Mouse (Mus musculus): Measurements from ENCODE around the gene Ube2g1.
A peak's percentile ranks its signal among the peaks of the same experiment; 100 is the strongest.

Ube2g1 gene

GRCm38 (mm10) chr11:72606694-72607407 lies at the start of gene Ube2g1:
TSS of gene Ube2g1 (plus strand) at chr11:72607283.
- peak; percentile 89 for DNase-seq (ENCODE audit: low spot score)

GRCm38 (mm10) chr11:72558155-72558554 lies 48.9 kb upstream of the Ube2g1 start:
- no peak for DNase-seq (ENCODE audit: low spot score)

GRCm38 (mm10) chr11:72560661-72561060 lies 46.4 kb upstream of the Ube2g1 start:
- no peak for DNase-seq (ENCODE audit: low spot score)

GRCm38 (mm10) chr11:72564232-72564807 lies 42.8 kb upstream of the Ube2g1 start:
- DNase-seq (ENCODE audit: low spot score): no peak

- no peak for DNase-seq (ENCODE audit: low spot score)
Measured at GRCm38 (mm10) chr11:72566304-72566703, 40.8 kb upstream of the Ube2g1 start.

GRCm38 (mm10) chr11:72566816-72567338 lies 40.2 kb upstream of the Ube2g1 start:
- DNase-seq (ENCODE audit: low spot score): no peak

- DNase-seq (ENCODE audit: low spot score): no peak
Measured at GRCm38 (mm10) chr11:72569051-72569450, 38.0 kb upstream of the Ube2g1 start.

GRCm38 (mm10) chr11:72569671-72570318 lies 37.3 kb upstream of the Ube2g1 start:
- no peak for DNase-seq (ENCODE audit: low spot score)

- peak; percentile 37 for DNase-seq (ENCODE audit: low spot score)
Measured at GRCm38 (mm10) chr11:72570319-72570979, 36.6 kb upstream of the Ube2g1 start.

- DNase-seq (ENCODE audit: low spot score): no peak
Measured at GRCm38 (mm10) chr11:72573819-72574218, 33.3 kb upstream of the Ube2g1 start.

- DNase-seq (ENCODE audit: low spot score): no peak
Measured at GRCm38 (mm10) chr11:72576111-72576465, 31.0 kb upstream of the Ube2g1 start.

- no peak for DNase-seq (ENCODE audit: low spot score)
Measured at GRCm38 (mm10) chr11:72576466-72577351, 30.4 kb upstream of the Ube2g1 start.

GRCm38 (mm10) chr11:72578471-72578870 lies 28.6 kb upstream of the Ube2g1 start:
- no peak for DNase-seq (ENCODE audit: low spot score)

- DNase-seq (ENCODE audit: low spot score): no peak
Measured at GRCm38 (mm10) chr11:72581609-72582447, 25.3 kb upstream of the Ube2g1 start.

GRCm38 (mm10) chr11:72582448-72582705 lies 24.7 kb upstream of the Ube2g1 start:
- DNase-seq (ENCODE audit: low spot score): no peak

- DNase-seq (ENCODE audit: low spot score): no peak
Measured at GRCm38 (mm10) chr11:72583092-72583491, 24.0 kb upstream of the Ube2g1 start.

- DNase-seq (ENCODE audit: low spot score): no peak
Measured at GRCm38 (mm10) chr11:72586570-72586969, 20.5 kb upstream of the Ube2g1 start.

GRCm38 (mm10) chr11:72587537-72588233 lies 19.4 kb upstream of the Ube2g1 start:
- no peak for DNase-seq (ENCODE audit: low spot score)

- DNase-seq (ENCODE audit: low spot score): no peak
Measured at GRCm38 (mm10) chr11:72595010-72595737, 11.9 kb upstream of the Ube2g1 start.

GRCm38 (mm10) chr11:72597780-72598179 lies 9.3 kb upstream of the Ube2g1 start:
- DNase-seq (ENCODE audit: low spot score): no peak

Measured in urinary bladder, postnatal 10 days (tissue).